Mouse (Mus musculus) forebrain, embryonic 15.5 days (tissue): Measurements from ENCODE around the gene Tnfaip8l1. TPM values are rescaled to one million over a fixed set of nuclear protein-coding genes. Genes with fewer than 3 reads are reported as not detected.

Experiments
- ATAC-seq: fragments of 200-750 bp; cut with Nextera tagmentation; replicated peaks from 2 replicates; pipeline ENCODE4 v1.8.0; 2017; ENCODE audit warnings: mild to moderate bottlenecking, moderate TSS enrichment, moderate library complexity
- H3K27ac ChIP-seq: fragments of 300-500 bp; sonication (generic); replicated peaks from 2 replicates; pipeline ENCODE4 v1.5.1; 2015; ENCODE audit warnings: mild to moderate bottlenecking, inconsistent platforms
- H3K27me3 ChIP-seq: fragments of 300-500 bp; sonication (generic); 2 replicates; pipeline ENCODE4 v1.6.1; 2015; ENCODE audit warnings: inconsistent platforms
- H3K36me3 ChIP-seq: fragments of 300-500 bp; sonication (generic); 2 replicates; pipeline ENCODE4 v1.6.1; 2015; ENCODE audit warnings: mild to moderate bottlenecking, inconsistent platforms
- H3K4me1 ChIP-seq: fragments of 300-500 bp; sonication (generic); 2 replicates; pipeline ENCODE4 v1.6.1; 2015; ENCODE audit warnings: inconsistent platforms
- H3K4me2 ChIP-seq: fragments of 300-500 bp; sonication (generic); replicated peaks from 2 replicates; pipeline ENCODE4 v1.6.1; 2015; ENCODE audit warnings: mild to moderate bottlenecking, inconsistent platforms
- H3K4me3 ChIP-seq: fragments of 300-500 bp; sonication (generic); 2 replicates; pipeline ENCODE4 v1.5.1; 2015; ENCODE audit warnings: mild to moderate bottlenecking, inconsistent platforms
- H3K9ac ChIP-seq: fragments of 300-500 bp; sonication (generic); replicated peaks from 2 replicates; pipeline ENCODE4 v1.6.1; 2015; ENCODE audit warnings: mild to moderate bottlenecking, inconsistent platforms
- H3K9me3 ChIP-seq: fragments of 300-500 bp; sonication (generic); 2 replicates; pipeline ENCODE4 v1.6.1; 2016; ENCODE audit warnings: inconsistent platforms
- WGBS: fragments of 180-500 bp; shearing (Covaris S2); methylation state at CpG from one replicate; pipeline ENCODE4 v1.1.7; 2015; ENCODE audit warnings: mixed read lengths; 5-methylcytosine and 5-hydroxymethylcytosine counted together
- polyA plus RNA-seq: library from polyadenylated mRNA; unstranded; fragments of >200 nt; fragmentation: Nextera tagmentation; extraction: Ambion mirVana; gene quantifications from 2 replicates; pipeline ENCODE4 v1.2.1, GENCODE M21; 2015

Gene Tnfaip8l1
- polyA plus RNA-seq, 1 experiment from 2014 or later, result 9.0 TPM

DNA sequence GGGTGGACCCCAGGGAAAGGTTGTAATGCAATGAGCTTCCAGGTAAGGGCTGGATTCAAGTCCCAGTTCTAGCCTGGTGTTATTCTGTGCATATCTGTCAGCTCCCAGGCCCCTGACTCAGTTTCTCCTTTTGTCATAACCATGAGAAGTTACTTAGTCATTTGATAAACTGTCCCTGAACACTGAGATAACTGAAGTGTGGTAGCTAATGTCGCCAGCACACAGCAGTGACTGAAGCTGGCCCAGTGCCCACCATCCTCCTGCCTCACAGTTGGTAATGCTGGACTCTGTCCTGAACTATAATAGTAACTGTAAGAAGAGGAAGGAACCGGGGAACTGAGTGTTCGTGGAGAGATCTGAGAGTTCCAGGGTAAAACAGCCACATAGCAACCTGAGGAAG is 2.2 kb downstream of the Tnfaip8l1 start:
- Histone ChIP-seq H3K4me2 (no peak overlapping the region), H3K4me1 (peaks cover 14% of the 10 kb centered on the region), H3K36me3 (no peaks in the 10 kb centered on the region), H3K4me3 (no peak overlapping the region), H3K9ac (no peak overlapping the region), H3K27me3 (no peaks in the 10 kb centered on the region; the same call in 1 of the 2 replicates), H3K9me3 (no peaks in the 10 kb centered on the region), H3K27ac (no peak overlapping the region)
- 74% methylated on average over 3 of the region's 3 CpGs for WGBS
- no peak for ATAC-seq

DNA sequence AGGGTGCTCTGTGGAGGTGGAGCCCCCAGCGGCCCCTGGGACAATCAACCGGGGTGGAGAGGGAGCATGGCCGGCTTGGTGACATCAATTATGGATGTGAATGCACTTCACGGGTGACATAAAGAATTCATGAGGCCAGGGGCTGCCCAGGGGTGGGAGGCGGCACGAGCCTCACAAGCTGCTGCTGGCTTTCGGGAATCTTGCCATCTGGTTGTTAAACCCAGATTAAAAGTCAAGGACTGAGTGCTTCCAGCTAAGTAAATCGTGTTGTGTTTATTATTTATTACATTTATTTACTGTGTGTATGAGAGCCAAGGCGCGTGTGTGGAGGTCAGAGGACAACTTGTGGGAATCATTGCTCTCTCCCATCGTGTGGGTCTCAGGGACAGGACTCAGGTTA is 3.4 kb downstream of the Tnfaip8l1 start:
- Histone ChIP-seq H3K9ac (no peak overlapping the region), H3K36me3 (no peaks in the 10 kb centered on the region), H3K4me1 (peaks cover 18% of the 10 kb centered on the region), H3K4me2 (no peak overlapping the region), H3K27ac (no peak overlapping the region), H3K4me3 (no peak overlapping the region), H3K9me3 (no peaks in the 10 kb centered on the region), H3K27me3 (no peaks in the 10 kb centered on the region)
- no peak for ATAC-seq
- WGBS, result 65% methylated on average over 11 of the region's 11 CpGs

DNA sequence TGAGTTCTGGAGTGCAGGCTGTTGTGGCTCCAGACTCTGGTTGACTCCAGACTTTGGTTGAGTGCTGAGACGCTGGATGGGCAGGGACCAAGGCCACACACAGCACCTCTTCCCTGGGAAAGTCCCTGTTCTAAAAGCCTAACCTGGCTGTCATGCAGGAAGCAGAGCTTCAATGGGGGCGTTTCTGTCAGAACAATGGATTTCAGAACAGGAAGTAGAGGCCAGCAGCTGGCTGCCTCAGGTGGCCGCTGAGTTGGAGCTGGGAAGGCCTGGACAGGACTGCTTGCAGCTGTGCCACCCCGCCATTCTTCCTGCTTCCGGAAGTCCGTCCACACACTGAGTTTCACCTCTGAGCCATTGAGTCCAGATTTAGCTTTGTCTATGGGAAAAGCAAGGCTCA is 7.6 kb downstream of the Tnfaip8l1 start:
- no peak overlapping the region for H3K4me3 ChIP-seq
- ATAC-seq, result no peak
- no peak overlapping the region for H3K27ac ChIP-seq
- H3K36me3 ChIP-seq, result 0 out of 2 replicates have a peak, but pooled peaks cover 2% of the 10 kb centered on the region
- no peak overlapping the region for H3K9ac ChIP-seq
- no peaks in the 10 kb centered on the region for H3K9me3 ChIP-seq
- H3K4me1 ChIP-seq, result peaks cover 6% of the 10 kb centered on the region; the same call in 1 of the 2 replicates
- no peaks in the 10 kb centered on the region for H3K27me3 ChIP-seq
- 64% methylated on average over 6 of the region's 6 CpGs for WGBS
- H3K4me2 ChIP-seq, result no peak overlapping the region

DNA sequence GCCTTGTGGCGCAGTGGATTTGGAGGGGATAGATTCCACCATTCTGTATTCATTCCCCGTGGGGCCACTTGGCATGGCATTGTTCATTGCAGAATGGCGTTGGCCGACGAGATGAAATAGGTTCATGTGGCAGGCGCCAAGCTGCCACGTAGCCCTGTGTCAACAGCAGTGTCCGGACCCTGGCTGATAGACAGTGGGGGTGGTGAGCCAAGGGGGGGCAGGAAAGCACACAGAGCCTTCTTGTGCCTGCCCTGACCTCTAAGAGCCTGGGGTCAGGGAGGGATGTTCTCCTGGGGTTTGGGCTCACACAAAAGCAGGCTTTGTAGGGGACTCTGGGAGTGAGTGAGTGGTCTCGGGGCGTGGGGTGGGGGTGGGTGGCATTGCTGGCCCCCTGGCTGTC is 8.4 kb downstream of the Tnfaip8l1 start:
- Histone ChIP-seq H3K4me1 (peaks cover 6% of the 10 kb centered on the region; the same call in 1 of the 2 replicates), H3K9me3 (no peaks in the 10 kb centered on the region), H3K9ac (no peak overlapping the region), H3K27ac (no peak overlapping the region), H3K4me3 (no peak overlapping the region), H3K36me3 (peaks cover 8% of the 10 kb centered on the region; the same call in 1 of the 2 replicates), H3K27me3 (no peaks in the 10 kb centered on the region), H3K4me2 (no peak overlapping the region)
- ATAC-seq, result no peak
- WGBS, result 13% methylated on average over 10 of the region's 10 CpGs

DNA sequence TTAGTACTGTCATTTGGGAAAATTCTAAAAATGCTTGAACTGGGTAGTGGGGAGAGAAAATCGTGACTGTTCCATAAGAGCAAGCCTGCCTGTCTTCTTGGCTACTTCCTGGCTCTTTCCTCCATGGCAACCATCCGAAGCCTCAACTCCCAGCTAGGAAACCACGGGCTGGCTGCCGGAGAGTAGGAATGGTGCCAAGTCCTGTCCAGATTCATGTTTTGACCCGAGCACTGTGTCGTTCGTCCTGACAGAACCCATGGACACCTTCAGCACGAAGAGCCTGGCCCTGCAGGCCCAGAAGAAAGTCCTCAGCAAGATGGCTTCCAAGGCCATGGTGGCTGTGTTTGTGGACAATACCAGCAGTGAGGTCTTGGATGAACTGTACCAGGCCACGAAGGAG is 9.2 kb downstream of the Tnfaip8l1 start:
- no peak overlapping the region for H3K9ac ChIP-seq
- 78% methylated on average over 9 of the region's 9 CpGs for WGBS
- H3K27ac ChIP-seq, result no peak overlapping the region
- H3K27me3 ChIP-seq, result no peaks in the 10 kb centered on the region
- H3K4me2 ChIP-seq, result no peak overlapping the region
- H3K4me1 ChIP-seq, result peaks cover 6% of the 10 kb centered on the region; the same call in 1 of the 2 replicates
- no peak for ATAC-seq
- no peaks in the 10 kb centered on the region for H3K9me3 ChIP-seq
- H3K4me3 ChIP-seq, result no peak overlapping the region
- peaks cover 11% of the 10 kb centered on the region for H3K36me3 ChIP-seq

DNA sequence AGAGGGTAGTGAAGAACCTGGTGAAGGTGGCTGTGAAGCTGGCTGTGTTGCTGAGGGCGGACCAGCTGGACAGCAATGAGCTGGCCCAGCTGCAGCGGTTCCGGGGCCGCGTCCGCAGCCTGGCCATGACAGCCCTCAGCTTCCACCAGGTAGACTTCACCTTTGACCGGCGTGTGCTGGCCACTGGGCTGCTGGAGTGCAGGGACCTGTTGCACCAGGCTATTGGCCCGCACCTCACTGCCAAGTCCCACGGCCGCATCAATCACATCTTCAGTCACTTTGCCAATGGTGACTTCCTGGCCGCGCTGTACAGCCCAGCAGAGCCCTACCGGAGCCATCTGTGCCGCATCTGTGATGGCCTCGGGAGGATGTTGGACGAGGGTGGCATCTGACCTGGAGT is 9.6 kb downstream of the Tnfaip8l1 start:
- Histone ChIP-seq H3K9me3 (no peaks in the 10 kb centered on the region), H3K4me1 (peaks cover 6% of the 10 kb centered on the region; the same call in 1 of the 2 replicates)
- 95% methylated on average over 17 of the region's 17 CpGs for WGBS

DNA sequence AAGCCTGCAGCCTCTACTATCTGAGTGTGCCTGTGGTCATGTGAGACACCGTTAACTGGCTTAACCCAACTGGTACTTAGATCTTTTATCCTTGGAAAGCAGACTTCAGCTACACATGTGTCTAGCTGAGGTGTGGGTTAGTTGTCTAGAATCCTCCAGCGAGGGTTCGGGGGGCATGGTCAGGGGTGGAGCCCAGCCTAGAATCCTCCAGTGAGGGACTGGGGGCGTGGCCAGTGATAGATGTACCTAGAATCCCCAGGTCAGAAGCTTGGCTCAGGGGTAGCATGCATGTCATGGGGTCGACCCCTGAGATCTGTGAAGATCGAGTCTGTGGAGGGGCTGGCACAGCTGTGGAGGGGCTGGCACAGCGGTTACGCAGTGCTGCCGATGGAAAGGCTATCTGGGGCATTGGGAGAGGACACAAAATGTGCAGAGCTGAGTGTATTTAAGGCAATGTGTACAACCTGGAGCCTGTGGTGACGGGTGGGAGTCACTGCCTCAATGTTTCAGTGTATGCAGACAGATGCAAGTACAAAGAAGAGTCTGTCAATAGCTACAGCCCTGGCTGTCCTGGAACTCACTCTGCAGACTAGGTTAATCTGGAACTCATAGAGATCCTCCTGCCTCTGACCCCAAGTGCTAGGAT is 11.2 kb downstream of the Tnfaip8l1 start:
- ATAC-seq, result no peak
- H3K4me2 ChIP-seq, result no peak overlapping the region
- H3K27me3 ChIP-seq, result no peaks in the 10 kb centered on the region
- H3K36me3 ChIP-seq, result peaks cover 29% of the 10 kb centered on the region
- H3K4me1 ChIP-seq, result peaks cover 6% of the 10 kb centered on the region; the same call in 1 of the 2 replicates
- H3K9me3 ChIP-seq, result no peaks in the 10 kb centered on the region
- no peak overlapping the region for H3K4me3 ChIP-seq
- no peak overlapping the region for H3K27ac ChIP-seq
- WGBS, result 60% methylated on average over 10 of the region's 10 CpGs
- no peak overlapping the region for H3K9ac ChIP-seq

More for the DNA sequence above, 9.6 kb downstream of the Tnfaip8l1 start:
- no peak overlapping the region for H3K4me3 ChIP-seq
- no peak overlapping the region for H3K4me2 ChIP-seq
- no peak for ATAC-seq
- no peaks in the 10 kb centered on the region for H3K27me3 ChIP-seq
- no peak overlapping the region for H3K27ac ChIP-seq
- peaks cover 16% of the 10 kb centered on the region for H3K36me3 ChIP-seq
- H3K9ac ChIP-seq, result no peak overlapping the region

DNA sequence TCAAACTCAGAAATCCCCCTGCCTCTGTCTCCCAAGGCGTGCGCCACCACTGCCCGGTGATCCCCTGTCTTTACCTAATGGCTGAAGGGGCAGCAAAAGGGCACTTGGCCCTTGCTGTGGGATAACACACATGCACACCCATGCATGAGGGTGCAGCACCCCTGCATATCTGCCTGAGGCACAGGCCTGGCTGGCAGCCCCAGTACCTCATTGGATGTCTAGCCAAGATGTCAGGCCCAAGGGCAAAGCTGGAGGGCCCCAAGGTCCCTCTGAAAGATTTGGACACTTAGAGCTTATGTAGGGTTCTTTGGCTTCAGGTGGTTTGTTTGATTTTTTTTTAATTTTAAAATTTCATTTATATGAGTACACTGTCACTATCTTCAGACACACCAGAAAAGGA is 13.1 kb downstream of the Tnfaip8l1 start:
- H3K9ac ChIP-seq, result no peak overlapping the region
- no peaks in the 10 kb centered on the region for H3K27me3 ChIP-seq
- no peak overlapping the region for H3K4me2 ChIP-seq
- H3K9me3 ChIP-seq, result no peaks in the 10 kb centered on the region
- 98% methylated on average over 3 of the region's 3 CpGs for WGBS
- peaks cover 5% of the 10 kb centered on the region; the same call in 1 of the 2 replicates for H3K4me1 ChIP-seq
- ATAC-seq, result no peak
- no peak overlapping the region for H3K4me3 ChIP-seq
- no peak overlapping the region for H3K27ac ChIP-seq
- peaks cover 43% of the 10 kb centered on the region for H3K36me3 ChIP-seq

DNA sequence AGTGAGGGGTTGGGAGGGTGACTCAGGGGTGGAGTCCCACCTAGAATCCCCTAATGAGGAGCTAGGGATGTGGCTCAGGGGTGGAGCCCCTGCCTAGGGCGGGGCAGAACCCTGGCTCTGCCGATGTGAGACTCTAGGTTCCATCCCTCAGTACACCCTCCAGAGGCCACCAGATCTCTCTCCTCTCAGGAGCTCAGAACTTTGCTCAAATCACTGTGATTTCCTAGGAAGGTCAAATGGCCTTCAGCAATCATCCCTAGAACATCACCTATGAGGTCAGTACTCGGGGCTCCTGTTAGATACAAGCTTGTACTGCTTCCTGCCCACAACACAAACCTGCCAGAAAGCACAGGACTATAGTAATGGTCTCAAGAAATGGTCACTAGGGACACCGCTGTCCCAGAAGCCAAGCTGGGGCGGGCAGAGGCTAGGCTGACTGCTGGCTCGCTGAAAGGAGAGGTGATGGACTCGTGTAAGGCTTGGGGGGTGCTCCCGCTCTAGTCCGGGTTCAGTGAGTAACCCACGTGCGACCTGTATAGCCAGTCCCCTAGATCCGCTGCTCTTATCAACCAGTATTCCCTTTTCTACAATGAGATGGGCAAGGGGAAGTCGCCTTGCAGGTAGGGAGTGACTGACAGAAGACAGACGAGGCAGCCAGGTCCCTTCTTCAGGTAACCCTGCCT is 20.8 kb downstream of the Tnfaip8l1 start:
- ATAC-seq, result peak; percentile 49
- peak overlapping the region; percentile 61 for H3K27ac ChIP-seq
- H3K36me3 ChIP-seq, result peaks cover 45% of the 10 kb centered on the region

DNA sequence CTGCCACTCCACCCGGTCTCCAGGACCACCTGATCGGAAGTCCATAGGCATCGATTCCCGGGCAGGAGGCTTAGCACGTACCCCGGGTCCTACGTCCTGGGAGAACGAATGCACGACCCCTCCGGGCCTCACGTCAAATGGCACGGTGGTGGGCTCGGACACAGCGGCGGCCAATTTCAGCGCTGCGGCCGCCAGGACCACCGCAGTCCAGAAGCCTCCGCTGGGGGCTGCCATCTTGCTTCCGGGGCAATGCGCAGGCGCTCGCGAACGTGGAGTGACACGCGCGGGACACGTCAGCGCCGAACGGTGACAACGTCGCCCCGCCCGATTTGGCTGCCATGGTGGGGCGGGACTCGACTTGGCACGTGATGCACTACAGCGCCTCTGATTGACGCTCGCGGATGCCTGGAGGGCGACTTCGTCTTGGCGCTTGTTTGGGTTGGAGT is 21.4 kb downstream of the Tnfaip8l1 start, which contains the start of gene Mydgf:
TSS of gene Mydgf (minus strand) at position 263 of the 446 bp plus-strand sequence.
- H3K27ac ChIP-seq, result peak within 1 kb of the TSS; percentile 61
- under 1% methylated on average over 47 of the region's 47 CpGs for WGBS
- H3K36me3 ChIP-seq, result peaks cover 48% of the 10 kb centered on the region

More for the DNA sequence above, 20.8 kb downstream of the Tnfaip8l1 start:
- peaks cover 12% of the 10 kb centered on the region for H3K4me1 ChIP-seq
- 1% methylated on average over 14 of the region's 14 CpGs for WGBS
- H3K4me3 ChIP-seq, result peak overlapping the region; percentile 83
- peak overlapping the region; percentile 80 for H3K9ac ChIP-seq
- H3K9me3 ChIP-seq, result no peaks in the 10 kb centered on the region
- H3K27me3 ChIP-seq, result no peaks in the 10 kb centered on the region
- peak overlapping the region; percentile 94 for H3K4me2 ChIP-seq

DNA sequence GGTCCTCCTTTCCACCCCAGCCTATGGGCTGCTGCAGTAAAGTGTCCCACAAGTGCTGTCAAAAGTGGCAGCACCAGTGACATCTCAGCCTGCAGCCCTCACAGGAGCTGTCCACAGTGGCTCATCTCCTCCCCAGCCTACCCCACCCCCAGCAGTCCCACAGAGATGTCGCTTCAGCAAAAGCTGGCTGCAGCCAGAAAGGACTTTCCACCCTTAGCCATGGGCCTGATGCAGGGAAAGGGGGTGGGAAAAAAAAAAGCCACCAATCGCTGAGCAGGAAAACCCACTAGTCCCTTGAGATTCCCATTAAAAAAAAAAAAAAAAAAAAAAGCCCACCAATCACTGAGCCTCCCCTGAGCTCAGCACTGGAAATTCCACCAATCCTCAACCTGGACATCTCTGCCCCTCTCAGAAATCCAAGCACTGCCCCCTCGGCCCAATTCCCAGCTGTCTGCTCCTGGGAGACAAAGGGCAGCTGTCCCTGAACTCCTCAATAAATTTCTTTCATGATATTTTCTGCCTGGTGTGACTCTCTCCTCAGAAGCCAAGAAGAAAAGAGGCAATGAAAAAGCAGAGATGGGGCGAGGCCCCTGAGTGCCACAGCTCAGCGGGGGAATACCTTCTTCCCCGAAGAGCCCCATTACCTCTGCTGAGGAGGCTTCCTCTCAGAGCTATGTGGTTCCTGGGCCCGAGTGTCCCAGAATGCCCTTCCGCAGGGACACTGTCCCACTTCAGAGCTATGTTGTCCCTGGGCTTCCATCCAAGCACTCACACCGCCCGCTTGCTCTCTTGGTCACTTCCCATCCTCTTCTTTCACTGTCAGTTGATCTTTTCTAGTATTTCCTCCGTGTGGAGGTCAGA is 23.2 kb downstream of the Tnfaip8l1 start:
- Histone ChIP-seq H3K4me2 (no peak overlapping the region), H3K4me1 (peaks cover 12% of the 10 kb centered on the region), H3K36me3 (peaks cover 49% of the 10 kb centered on the region), H3K9ac (no peak overlapping the region), H3K9me3 (no peaks in the 10 kb centered on the region), H3K27me3 (no peaks in the 10 kb centered on the region), H3K27ac (peak overlapping the region; percentile 25), H3K4me3 (no peak overlapping the region)
- 48% methylated on average over 11 of the region's 11 CpGs for WGBS
- ATAC-seq, result no peak

More for the DNA sequence above, 21.4 kb downstream of the Tnfaip8l1 start, which contains the start of gene Mydgf:
- peaks cover 12% of the 10 kb centered on the region for H3K4me1 ChIP-seq
- peak within 1 kb of the TSS; percentile 94 for H3K4me2 ChIP-seq
- ATAC-seq, result peak; percentile 96
- H3K9me3 ChIP-seq, result no peaks in the 10 kb centered on the region
- H3K4me3 ChIP-seq, result peak within 1 kb of the TSS; percentile 83
- H3K27me3 ChIP-seq, result no peaks in the 10 kb centered on the region
- H3K9ac ChIP-seq, result peak within 1 kb of the TSS; percentile 80
